Mouse (Mus musculus) bone marrow macrophage, adult 2 months (primary cell): ENCODE results near the gene Sctr.

Experiments used
- CTCF ChIP-seq: IDR thresholded peaks from 2 replicates; pipeline ENCODE4 v1.5.1; 2012; ENCODE audit warnings: low read depth, mild to moderate bottlenecking, low read length, moderate library complexity
- POLR2A ChIP-seq: IDR thresholded peaks from 2 replicates; pipeline ENCODE4 v1.6.1; 2012; ENCODE audit warnings: mild to moderate bottlenecking, low read depth, low read length, borderline replicate concordance

- TF ChIP-seq POLR2A (no peak), CTCF (no peak)
These were observed 15.3 kb downstream of the Sctr start for GRCm38 (mm10) chr1:120021951-120022350.
